Mouse (Mus musculus): ENCODE measurements around the gene Chit1.

DNA sequence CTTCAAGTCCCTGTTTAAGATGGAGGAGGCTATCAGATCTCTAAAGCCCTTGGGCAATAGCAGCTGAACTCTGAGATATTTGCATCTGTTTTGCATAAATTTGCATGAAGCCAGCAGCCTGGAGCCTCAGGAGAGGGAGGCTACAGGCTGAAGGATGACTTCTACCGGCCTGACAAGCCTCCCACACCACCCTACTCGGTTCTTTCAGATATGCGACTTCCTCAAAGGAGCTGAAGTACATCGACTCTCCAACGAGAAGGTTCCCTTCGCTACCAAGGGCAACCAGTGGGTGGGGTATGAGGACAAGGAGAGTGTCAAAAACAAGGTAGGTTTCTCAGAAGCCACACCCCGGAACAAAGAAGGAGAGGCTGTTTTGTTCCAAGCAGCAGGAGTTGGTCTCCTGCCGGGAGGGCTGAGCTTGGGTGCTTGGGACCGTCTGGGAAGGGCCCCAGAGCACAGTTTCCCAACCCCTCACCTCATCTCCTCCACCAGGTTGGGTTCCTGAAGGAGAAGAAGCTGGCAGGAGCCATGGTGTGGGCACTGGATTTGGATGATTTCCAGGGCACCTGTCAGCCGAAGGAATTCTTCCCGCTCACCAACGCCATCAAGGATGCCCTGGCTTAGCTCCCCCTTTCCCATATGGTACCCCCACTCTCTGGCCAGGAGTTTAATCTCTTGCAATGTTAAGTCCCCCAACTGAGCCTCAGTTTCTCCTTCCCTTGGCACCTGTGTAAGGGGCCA, 78.1 kb downstream of the Chit1 start:
- TF ChIP-seq CTCF (IDR thresholded peaks at IDR 0.05; ENCODE audit: low read depth, low read length) (no peak), GATA2 (IDR thresholded peaks at IDR 0.05; ENCODE audit: borderline replicate concordance, low read depth, low read length) (no peak), TAL1 (conservative IDR thresholded peaks at IDR 0.05; ENCODE audit: low read depth, low read length) (no peak)

Measured in G1E (cell line).